In the genomic region with DNA sequence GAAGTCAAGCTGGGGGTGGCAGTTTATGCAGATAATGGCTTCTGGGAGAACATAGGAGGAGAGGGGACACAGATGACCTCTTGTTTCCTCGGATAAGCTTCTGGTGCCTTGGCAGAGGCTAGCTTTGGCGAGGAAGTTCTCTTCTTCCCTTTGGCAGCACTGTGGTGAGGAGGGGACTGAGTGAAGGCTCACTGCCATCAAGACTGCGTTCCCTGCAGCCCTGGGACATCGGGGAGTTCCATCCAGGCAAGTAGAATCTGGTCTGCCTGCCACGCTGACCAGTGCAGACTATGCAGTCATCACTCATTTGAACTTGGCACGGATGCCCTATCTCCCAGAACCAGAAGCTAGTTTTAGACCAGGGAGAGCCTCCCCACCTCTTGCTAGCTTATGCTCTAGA, we compare ENCODE assay signal across 31 mouse cellular contexts. TPM values are rescaled to one million over a fixed set of nuclear protein-coding genes. Genes with fewer than 3 reads are reported as not detected.
DNase-seq lines count a peak whose midpoint lies in the region; ATAC-seq lines count a peak whose summit lies in the region.
"Had no signal": no experiment of that assay in that cellular context is flagged by ENCODE, and none has a peak within 500 bp of the region (broad histone marks: within the 10 kb centered on the region; RNA-seq: fewer than 3 reads in every experiment).

No protein-coding gene starts in this region.

- intact Hi-C loops in heart, postnatal 14 days (cut with DNase I), result loop anchor here (10.0 kb wide), 1 partner anchor 1226 kb away; no protein-coding TSS in a partner anchor
- intact Hi-C loops in left cerebral cortex, postnatal 4 days (cut with DNase I), result no loop called here

- ATAC-seq in hindbrain, embryonic 15.5 days (ENCODE audit: low FRiP score, low read depth), result no peak
- ATAC-seq in hindbrain, embryonic 16.5 days, result no peak
- ATAC-seq: CD4-positive, CD25-positive, alpha-beta regulatory T cell, adult 4 months; forebrain, embryonic 15.5 days; inflammation-experienced regulatory T-cells, adult 6 months; intestine, embryonic 16.5 days had no signal

- H3K9ac ChIP-seq in hindbrain, embryonic 15.5 days, result no peak overlapping the region
- no peak overlapping the region for H3K9ac ChIP-seq in hindbrain, embryonic 16.5 days (ENCODE audit: low read depth, low read length)
- H3K9ac ChIP-seq: embryonic facial prominence, embryonic 13.5 days; forebrain, embryonic 12.5 days; forebrain, embryonic 15.5 days; hindbrain, embryonic 14.5 days had no signal

- no peak overlapping the region for H3K4me3 ChIP-seq in hindbrain, embryonic 15.5 days
- no peak overlapping the region for H3K4me3 ChIP-seq in hindbrain, embryonic 16.5 days (ENCODE audit: low read length)
- H3K4me3 ChIP-seq: embryonic facial prominence, embryonic 10.5 days; embryonic facial prominence, embryonic 13.5 days; erythroblast, embryonic 14.5 days; forebrain, embryonic 12.5 days; forebrain, embryonic 15.5 days; heart, adult 2 months had no signal

- peaks cover 10% of the 10 kb centered on the region; the same call in 1 of the 2 replicates for H3K27me3 ChIP-seq in hindbrain, embryonic 15.5 days
- peaks cover 5% of the 10 kb centered on the region; the same call in 1 of the 2 replicates for H3K27me3 ChIP-seq in hindbrain, embryonic 16.5 days (replicated peaks; ENCODE audit: control insufficient read depth, insufficient read depth, low read length)

- H3K9me3 ChIP-seq in hindbrain, embryonic 15.5 days, result no peaks in the 10 kb centered on the region
- H3K9me3 ChIP-seq in hindbrain, embryonic 16.5 days (ENCODE audit: control insufficient read depth, low read length), result no peaks in the 10 kb centered on the region
- H3K9me3 ChIP-seq: embryonic facial prominence, embryonic 10.5 days; embryonic facial prominence, embryonic 13.5 days; forebrain, embryonic 12.5 days; forebrain, embryonic 15.5 days had no signal

- H3K4me1 ChIP-seq in hindbrain, embryonic 15.5 days (replicated peaks), result peaks cover 12% of the 10 kb centered on the region
- H3K4me1 ChIP-seq in hindbrain, embryonic 16.5 days (ENCODE audit: control insufficient read depth, insufficient read depth, low read depth, low read length), result peaks cover 11% of the 10 kb centered on the region

- H3K27ac ChIP-seq in hindbrain, embryonic 15.5 days (replicated peaks), result no peak overlapping the region
- no peak overlapping the region for H3K27ac ChIP-seq in hindbrain, embryonic 16.5 days (ENCODE audit: low read depth, low read length)
- H3K27ac ChIP-seq: embryonic facial prominence, embryonic 10.5 days; embryonic facial prominence, embryonic 13.5 days; forebrain, embryonic 12.5 days; forebrain, embryonic 15.5 days; heart, adult 2 months; hindbrain, embryonic 14.5 days had no signal

- H3K4me2 ChIP-seq in hindbrain, embryonic 15.5 days, result peak overlapping the region; percentile 94; the same call in 1 of the 2 replicates
- H3K4me2 ChIP-seq in hindbrain, embryonic 16.5 days (ENCODE audit: low read length), result no peak overlapping the region
- H3K4me2 ChIP-seq: embryonic facial prominence, embryonic 13.5 days; forebrain, embryonic 12.5 days; forebrain, embryonic 15.5 days; heart, embryonic 11.5 days had no signal

- peak; percentile 83 for DNase-seq in heart, adult 11 months
- no peak for DNase-seq in heart, postnatal 14 days
- peak; percentile 51 for DNase-seq in left cerebral cortex, postnatal 4 days
- no peak for DNase-seq in left cerebral cortex, adult 18-20 months (ENCODE audit: low spot score in 2 of 2)
- DNase-seq: adrenal gland, adult 2 months; adrenal gland, postnatal 14 days; cerebellum, adult 11-12 months; cerebellum, adult 9-10 months; cerebellum, postnatal 36 days; embryo, embryonic 11 days; gastrocnemius, postnatal 25 days; heart, adult 2 months; heart, postnatal 4 days; kidney, adult 18-20 months had no signal

- H3K36me3 ChIP-seq in hindbrain, embryonic 15.5 days, result no peaks in the 10 kb centered on the region
- H3K36me3 ChIP-seq in hindbrain, embryonic 16.5 days (ENCODE audit: control insufficient read depth, insufficient read depth, low read length), result no peaks in the 10 kb centered on the region
- H3K36me3 ChIP-seq: embryonic facial prominence, embryonic 10.5 days; embryonic facial prominence, embryonic 13.5 days; forebrain, embryonic 12.5 days; forebrain, embryonic 15.5 days had no signal

- 80% methylated on average over 6 of the region's 6 CpGs for WGBS in hindbrain, embryonic 15.5 days
- 72% methylated on average over 6 of the region's 6 CpGs for WGBS in hindbrain, embryonic 16.5 days

RNA-seq across cellular contexts. Expression of a gene that starts 2.4 kb away (rescaled TPM):
- total RNA-seq in heart, postnatal 14 days (2021), result not detected
- 13.8 and 15.9 TPM in 2 replicates for polyA plus RNA-seq in hindbrain, embryonic 15.5 days (2015; fragmentation: Nextera tagmentation; extraction: Ambion mirVana)
- 15.2 and 15.6 TPM in 2 replicates for polyA plus RNA-seq in hindbrain, embryonic 16.5 days (2015; fragmentation: Nextera tagmentation; extraction: Ambion mirVana)
- 1 to 10 TPM; 4.8 to 7.4 TPM for total RNA-seq in left cerebral cortex, postnatal 4 days (2021)
- total RNA-seq in left cerebral cortex, adult 18-20 months (2021), result 10 to 100 TPM; 10.4 to 11.0 TPM
- total RNA-seq: adrenal gland, adult 2 months; adrenal gland, postnatal 14 days; gastrocnemius, adult 8-10 months; gastrocnemius, postnatal 25 days; heart, adult 2 months; heart, postnatal 4 days; MEL had no signal
- polyA plus RNA-seq: adrenal gland, adult 2 months; C2C12; CD4-positive, CD25-positive, alpha-beta regulatory T cell, adult 4 months; erythroblast, embryonic 14.5 days; gonadal fat pad, adult 2 months; heart, adult 2 months; heart, postnatal 0 days; inflammation-experienced regulatory T-cells, adult 6 months had no signal

Comparison
In these comparisons a context has a peak if more than half of its experiments do, and no peak if none do; other contexts are left out.
1. DNase-seq: peak in heart, adult 11 months (single experiment) and left cerebral cortex, postnatal 4 days (single experiment); none in heart, postnatal 14 days (0 of 2) and left cerebral cortex, adult 18-20 months (0 of 2).
2. RNA of a gene that starts 2.4 kb away (total RNA-seq): 10.4 to 11.0 TPM in left cerebral cortex, adult 18-20 months and 4.8 to 7.4 TPM in left cerebral cortex, postnatal 4 days; not detected in heart, postnatal 14 days; every median in the first group is over 4 times any median in the second.